Comparison of ENCODE assay signal across 8 mouse cellular contexts in the genomic region with DNA sequence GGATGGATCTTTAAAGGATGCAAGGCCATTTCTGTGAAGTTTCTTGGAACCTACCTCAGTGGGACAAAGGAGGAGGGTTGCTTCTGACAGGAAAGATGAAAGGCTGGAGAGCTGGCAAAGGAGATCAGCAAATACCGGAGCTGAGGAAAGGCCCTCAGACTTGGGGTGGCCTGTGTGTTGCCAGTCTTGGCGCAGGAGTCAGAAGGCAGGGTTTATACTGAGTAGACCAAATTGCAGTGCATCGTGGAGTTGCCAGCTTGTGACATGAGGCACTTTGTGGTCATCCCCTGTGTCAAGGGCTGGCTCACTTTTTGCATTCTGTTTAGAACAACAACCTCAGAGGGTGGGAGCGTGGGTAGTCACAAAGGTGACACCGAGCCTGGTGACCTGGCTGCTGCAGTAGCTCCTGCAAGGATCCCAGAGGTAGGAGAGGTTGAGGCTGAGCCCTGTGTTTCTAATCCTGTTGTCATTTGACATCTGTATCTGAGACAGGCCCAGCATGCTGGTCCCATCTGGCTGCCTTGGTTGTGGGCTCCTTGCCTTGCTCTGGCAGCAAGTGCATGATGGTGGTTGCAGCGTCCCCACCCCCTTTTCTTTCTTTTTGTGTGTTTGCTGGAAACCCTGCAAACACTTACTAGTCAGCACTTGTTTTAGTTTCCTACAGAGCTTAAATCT. TPM values are rescaled to one million over a fixed set of nuclear protein-coding genes. Genes with fewer than 3 reads are reported as not detected.
A peak's percentile ranks its signal among the peaks of the same experiment; 100 is the strongest.
DNase-seq lines count a peak whose midpoint lies in the region; ATAC-seq lines count a peak whose summit lies in the region.

No protein-coding gene starts in this region.

- peaks cover 51% of the 10 kb centered on the region for H3K4me1 ChIP-seq in heart, embryonic 12.5 days (replicated peaks)
- peaks cover 47% of the 10 kb centered on the region for H3K4me1 ChIP-seq in forebrain, embryonic 15.5 days
- peaks cover 61% of the 10 kb centered on the region for H3K4me1 ChIP-seq in liver, embryonic 13.5 days (replicated peaks)

- 0 out of 2 replicates have a peak, but pooled peaks cover 3% of the 10 kb centered on the region for H3K9me3 ChIP-seq in heart, embryonic 12.5 days (replicated peaks)
- H3K9me3 ChIP-seq in forebrain, embryonic 15.5 days = no peaks in the 10 kb centered on the region
- no peaks in the 10 kb centered on the region for H3K9me3 ChIP-seq in liver, embryonic 13.5 days (replicated peaks)

- H3K27ac ChIP-seq in heart, embryonic 12.5 days (ENCODE audit: poor library complexity, severe bottlenecking) = 0 out of 2 replicates have a peak overlapping the region, but pooled peaks have one; percentile 14
- H3K27ac ChIP-seq in forebrain, embryonic 15.5 days (replicated peaks) = peak overlapping the region; percentile 90
- H3K27ac ChIP-seq in liver, embryonic 13.5 days = peak overlapping the region; percentile 93

- H3K4me2 ChIP-seq in heart, embryonic 12.5 days = peak overlapping the region; percentile 82
- H3K4me2 ChIP-seq in forebrain, embryonic 15.5 days (replicated peaks) = peak overlapping the region; percentile 82
- H3K4me2 ChIP-seq in liver, embryonic 13.5 days = peak overlapping the region; percentile 96

- DNase-seq in heart, postnatal 36 days = no peak
- peak; percentile 20 for DNase-seq in Muller cell, postnatal 12 days (ENCODE audit: inconsistent ontology term)
- DNase-seq in liver, embryonic 13.5 days = no peak
- DNase-seq in left cerebral cortex, postnatal 36 days (ENCODE audit: low spot score in 2 of 2) = no peak
- DNase-seq in right cerebral cortex, adult 18-20 months = no peak
- no peak for DNase-seq in layer of hippocampus, postnatal 36 days

- H3K9ac ChIP-seq in heart, embryonic 12.5 days = peak overlapping the region; percentile 95
- peak overlapping the region; percentile 98 for H3K9ac ChIP-seq in forebrain, embryonic 15.5 days (replicated peaks)
- peak overlapping the region; percentile 97 for H3K9ac ChIP-seq in liver, embryonic 13.5 days

- H3K36me3 ChIP-seq in heart, embryonic 12.5 days = peaks cover 12% of the 10 kb centered on the region
- peaks cover 5% of the 10 kb centered on the region; the same call in 1 of the 2 replicates for H3K36me3 ChIP-seq in forebrain, embryonic 15.5 days
- peaks cover 5% of the 10 kb centered on the region; the same call in 1 of the 2 replicates for H3K36me3 ChIP-seq in liver, embryonic 13.5 days

- WGBS in heart, embryonic 12.5 days = 79% methylated on average over 6 of the region's 6 CpGs
- 50% methylated on average over 6 of the region's 6 CpGs for WGBS in forebrain, embryonic 15.5 days
- WGBS in liver, embryonic 13.5 days (ENCODE audit: insufficient replicate concordance) = 85% methylated on average over 6 of the region's 6 CpGs

- H3K4me3 ChIP-seq in heart, embryonic 12.5 days = peak overlapping the region; percentile 87
- H3K4me3 ChIP-seq in forebrain, embryonic 15.5 days = peak overlapping the region; percentile 91
- H3K4me3 ChIP-seq in liver, embryonic 13.5 days (replicated peaks) = peak overlapping the region; percentile 90

- ATAC-seq in heart, embryonic 12.5 days (ENCODE audit: insufficient number of reproducible peaks, low FRiP score) = no peak
- no peak for ATAC-seq in forebrain, embryonic 15.5 days (replicated peaks)
- ATAC-seq in liver, embryonic 13.5 days (ENCODE audit: low read depth) = no peak

- intact Hi-C loops in heart, postnatal 36 days (cut with DNase I) = loop anchor here (2.0 kb wide), 1 partner anchor 16 kb away; no protein-coding TSS in a partner anchor
- intact Hi-C loops in left cerebral cortex, postnatal 36 days (cut with DNase I) = no loop called here

- no peaks in the 10 kb centered on the region for H3K27me3 ChIP-seq in heart, embryonic 12.5 days (replicated peaks)
- H3K27me3 ChIP-seq in forebrain, embryonic 15.5 days = no peaks in the 10 kb centered on the region
- no peaks in the 10 kb centered on the region for H3K27me3 ChIP-seq in liver, embryonic 13.5 days

RNA-seq across cellular contexts. Expression of a gene that starts 1.4 kb away (rescaled TPM):
- polyA plus RNA-seq in heart, embryonic 12.5 days (2016; fragmentation: Nextera tagmentation; extraction: Ambion mirVana) = 34.2 and 35.6 TPM in 2 replicates
- total RNA-seq in heart, postnatal 36 days (2021) = 10 to 100 TPM; 15.6 to 16.2 TPM
- polyA plus RNA-seq in forebrain, embryonic 15.5 days (2015; fragmentation: Nextera tagmentation; extraction: Ambion mirVana) = 64.7 and 64.9 TPM in 2 replicates
- 21.7 and 28.8 TPM in 2 replicates for polyA plus RNA-seq in liver, embryonic 13.5 days (2015; fragmentation: Nextera tagmentation; extraction: Ambion mirVana)
- 10 to 100 TPM; 51.1 to 55.7 TPM for total RNA-seq in left cerebral cortex, postnatal 36 days (2021)
- 10 to 100 TPM; 42.4 to 47.1 TPM for total RNA-seq in layer of hippocampus, postnatal 36 days (2021)

RNA-seq across cellular contexts. Expression of a gene that starts 42.8 kb away (rescaled TPM):
- polyA plus RNA-seq in heart, embryonic 12.5 days (2016; fragmentation: Nextera tagmentation; extraction: Ambion mirVana) = 0.31 and 0.62 TPM in 2 replicates
- total RNA-seq in heart, postnatal 36 days (2021) = under 1 TPM; 0.39 to 0.60 TPM
- 5.6 and 5.8 TPM in 2 replicates for polyA plus RNA-seq in forebrain, embryonic 15.5 days (2015; fragmentation: Nextera tagmentation; extraction: Ambion mirVana)
- polyA plus RNA-seq in liver, embryonic 13.5 days (2015; fragmentation: Nextera tagmentation; extraction: Ambion mirVana) = 0.17 and 0.24 TPM in 2 replicates
- total RNA-seq in left cerebral cortex, postnatal 36 days (2021) = 1 to 10 TPM; 5.4 to 8.2 TPM
- total RNA-seq in layer of hippocampus, postnatal 36 days (2021) = 1 to 10 TPM; 5.6 to 8.0 TPM

Comparison
In these comparisons a context has a peak if more than half of its experiments do, and no peak if none do; other contexts are left out.
1. H3K27ac ChIP-seq: peak in every context shown above with its lines; median percentile 93 in liver, embryonic 13.5 days; 90 in forebrain, embryonic 15.5 days; 14 in heart, embryonic 12.5 days.
2. RNA of a gene that starts 42.8 kb away (total RNA-seq): 5.4 to 8.2 TPM in left cerebral cortex, postnatal 36 days and 5.6 to 8.0 TPM in layer of hippocampus, postnatal 36 days; 0.39 to 0.60 TPM in heart, postnatal 36 days; every median in the first group is over 4 times any median in the second.
3. Peak in every context shown above with its lines, with median percentiles within 50 percentile points of each other: H3K4me2 ChIP-seq, H3K4me3 ChIP-seq and H3K9ac ChIP-seq.